Comparison of ENCODE assay signal across 20 mouse cellular contexts in genomic region chr10:74663171-74663570, GRCm38 (mm10).
"Had no signal": no experiment of that assay in that cellular context is flagged by ENCODE, and none has a peak within 500 bp of the region (broad histone marks: within the 10 kb centered on the region; RNA-seq: fewer than 3 reads in every experiment).

No protein-coding gene starts in this region.

- H3K36me3 ChIP-seq: midbrain, embryonic 13.5 days; midbrain, embryonic 15.5 days; neural tube, embryonic 13.5 days; neural tube, embryonic 15.5 days had no signal

- H3K27me3 ChIP-seq: megakaryocyte, embryonic 14.5 days; midbrain, embryonic 13.5 days; midbrain, embryonic 15.5 days; neural tube, embryonic 13.5 days; neural tube, embryonic 15.5 days had no signal

- ATAC-seq: liver, postnatal 0 days; midbrain, embryonic 13.5 days; midbrain, embryonic 15.5 days had no signal

- H3K4me2 ChIP-seq: lung, embryonic 14.5 days; midbrain, embryonic 11.5 days; midbrain, embryonic 13.5 days; midbrain, embryonic 15.5 days; neural tube, embryonic 13.5 days; neural tube, embryonic 15.5 days had no signal

- H3K9me3 ChIP-seq: megakaryocyte, embryonic 14.5 days; midbrain, embryonic 13.5 days; midbrain, embryonic 15.5 days; neural tube, embryonic 13.5 days; neural tube, embryonic 15.5 days had no signal

- H3K4me1 ChIP-seq: megakaryocyte, embryonic 14.5 days; midbrain, embryonic 13.5 days; midbrain, embryonic 15.5 days; neural tube, embryonic 13.5 days; neural tube, embryonic 15.5 days had no signal

- H3K27ac ChIP-seq: macrophage; midbrain, embryonic 13.5 days; midbrain, embryonic 15.5 days; neural tube, embryonic 13.5 days; neural tube, embryonic 15.5 days had no signal

- H3K4me3 ChIP-seq: megakaryocyte, embryonic 14.5 days; midbrain, embryonic 13.5 days; midbrain, embryonic 15.5 days; myocyte; neural tube, embryonic 13.5 days; neural tube, embryonic 15.5 days had no signal

- H3K9ac ChIP-seq: liver, postnatal 0 days; lung, embryonic 14.5 days; midbrain, embryonic 13.5 days; midbrain, embryonic 15.5 days; neural tube, embryonic 13.5 days; neural tube, embryonic 15.5 days had no signal

- DNase-seq: liver, postnatal 0 days; lung, embryonic 14.5 days; lung, postnatal 14 days; lung, postnatal 36 days; retina, postnatal 1 day; right cerebral cortex, adult 18-20 months; right cerebral cortex, postnatal 25 days; right cerebral cortex, postnatal 4 days; spleen, adult 18-20 months; thymus, adult 18-20 months; thymus, postnatal 14 days; thymus, postnatal 36 days had no signal
